Mouse (Mus musculus): ENCODE data around the gene Slc25a21. TPM values are rescaled to one million over a fixed set of nuclear protein-coding genes. Genes with fewer than 3 reads are reported as not detected.

The Slc25a21 gene
- total RNA-seq, 2 experiments from 2014 or later = 0.40 TPM; not detected in 1

GRCm38 (mm10) chr12:56905222-56905621 is 292.1 kb downstream of the Slc25a21 start:
- intact Hi-C loops (cut with DNase I; ENCODE audit: low total_unique reads) = no loop called here
- no peak for DNase-seq

DNA sequence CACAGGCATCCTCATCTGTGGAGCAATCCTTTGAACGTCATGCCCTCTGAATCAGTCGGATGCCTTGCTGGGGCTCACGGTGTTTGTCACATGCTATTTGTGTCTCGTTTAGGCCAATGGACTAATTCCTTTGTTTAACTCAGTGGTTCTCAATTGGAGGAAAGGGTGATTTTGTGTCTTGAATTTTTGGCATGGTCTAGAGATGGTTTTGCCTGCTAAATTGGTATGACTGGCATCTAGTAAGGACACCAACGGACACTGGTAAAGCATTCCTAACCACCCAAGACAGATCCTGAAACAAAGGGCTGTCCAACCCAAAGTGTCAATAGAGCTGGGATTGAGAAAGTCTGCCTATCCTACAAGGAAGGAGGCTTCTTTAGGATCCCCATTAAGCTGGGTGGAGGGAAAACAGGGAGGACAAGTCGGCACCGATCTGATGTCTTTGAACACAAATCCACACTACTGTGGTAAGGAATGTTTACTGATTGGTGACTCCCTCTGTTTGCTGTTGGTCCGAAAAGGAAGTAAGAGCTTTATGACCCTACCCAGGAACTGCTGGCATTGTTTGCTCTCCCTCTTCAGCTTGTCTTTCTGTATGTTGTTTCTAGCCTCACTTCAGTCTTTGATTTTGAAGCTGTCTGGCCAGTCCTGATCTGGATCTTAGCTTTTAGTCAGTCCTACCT is 294.4 kb downstream of the Slc25a21 start:
- intact Hi-C loops (cut with DNase I; ENCODE audit: low total_unique reads) = no loop called here
- no peak for DNase-seq

GRCm38 (mm10) chr12:56897976-56898375 is 299.3 kb downstream of the Slc25a21 start:
- intact Hi-C loops (cut with DNase I; ENCODE audit: low total_unique reads) = no loop called here
- DNase-seq = no peak

GRCm38 (mm10) chr12:56897221-56897937 is 299.9 kb downstream of the Slc25a21 start:
- intact Hi-C loops (cut with DNase I; ENCODE audit: low total_unique reads) = no loop called here
- DNase-seq = no peak

- intact Hi-C loops (cut with DNase I; ENCODE audit: low total_unique reads) = no loop called here
These were observed 302.3 kb downstream of the Slc25a21 start for GRCm38 (mm10) chr12:56894963-56895362.

DNA sequence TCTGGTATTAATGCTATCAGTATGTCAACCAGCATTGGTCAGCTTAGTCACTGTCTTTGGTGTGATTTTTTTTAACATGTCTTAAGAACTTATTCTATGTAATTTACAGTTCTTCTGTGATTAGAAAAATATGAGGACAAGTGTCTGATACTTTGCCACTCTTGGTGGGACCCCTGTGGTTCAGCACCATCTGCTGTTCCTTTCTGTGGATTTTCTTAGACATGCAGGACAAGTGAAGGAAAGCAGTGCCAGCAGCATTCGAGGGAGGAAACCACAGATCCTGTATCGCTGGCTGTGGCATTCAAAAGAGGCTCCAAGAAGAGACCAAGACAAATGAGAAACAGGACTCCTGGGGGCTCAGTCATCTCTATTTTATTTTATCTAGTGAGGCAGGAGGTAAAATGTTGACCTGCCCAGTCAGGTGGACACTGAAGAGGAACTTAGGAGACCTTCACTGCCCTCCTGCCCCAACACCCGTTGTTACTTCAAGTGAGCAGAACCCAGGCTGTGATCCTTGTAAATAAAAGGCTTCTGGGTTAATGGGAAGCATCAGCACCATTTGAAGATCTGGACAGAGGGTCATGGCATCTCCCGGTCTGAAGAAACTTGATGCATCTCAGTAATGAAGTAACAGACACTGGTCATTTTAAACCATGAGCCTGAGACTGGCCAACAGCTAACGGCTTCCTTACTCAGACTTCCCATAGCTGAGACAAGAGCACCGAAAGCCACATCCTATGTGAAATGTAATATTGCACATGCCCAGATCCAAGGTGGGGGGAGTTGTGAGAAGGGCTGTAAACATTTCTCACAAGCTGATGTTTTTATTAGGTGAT is 306.2 kb downstream of the Slc25a21 start:
- no peak for DNase-seq
- intact Hi-C loops (cut with DNase I; ENCODE audit: low total_unique reads) = no loop called here

More at GRCm38 (mm10) chr12:56894963-56895362, 302.3 kb downstream of the Slc25a21 start:
- DNase-seq = no peak

DNA sequence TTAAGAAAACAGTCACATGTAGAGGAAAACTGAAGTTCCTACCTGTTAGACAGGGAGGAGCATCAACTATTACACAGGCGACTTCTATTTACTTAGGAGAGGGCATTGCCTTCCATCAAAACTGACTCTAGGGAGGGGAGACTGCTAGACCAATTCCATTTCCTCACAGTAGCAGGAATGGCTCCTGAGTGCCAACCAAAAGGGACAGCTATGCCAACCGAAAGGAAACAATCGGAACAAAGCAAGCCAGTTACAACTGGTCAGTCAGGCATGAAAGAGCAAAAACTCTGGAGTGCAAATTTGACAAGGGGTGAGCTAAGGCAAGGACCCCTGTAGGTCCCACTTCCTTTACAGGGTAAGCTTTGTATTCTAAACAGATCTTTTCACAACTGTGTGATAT is 319.5 kb downstream of the Slc25a21 start:
- intact Hi-C loops (cut with DNase I; ENCODE audit: low total_unique reads) = no loop called here
- no peak for DNase-seq

DNA sequence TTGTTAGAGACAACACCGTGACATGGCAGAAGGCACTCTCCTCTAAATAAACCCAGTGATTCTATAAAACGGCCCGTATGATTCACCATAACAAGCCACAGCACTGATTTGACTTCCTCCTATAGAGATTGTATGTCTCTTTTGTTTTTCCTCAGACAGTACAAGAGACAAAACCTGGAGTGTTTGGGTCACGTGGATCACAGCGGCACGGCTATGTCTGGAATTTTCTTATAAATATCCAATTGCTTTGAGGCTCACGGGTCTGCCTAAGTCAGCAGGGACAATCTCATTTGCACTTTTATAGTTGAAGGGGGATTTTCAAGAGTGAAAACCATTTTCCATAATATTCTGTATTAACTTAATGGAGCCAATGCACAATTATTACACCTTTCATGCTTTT is 320.7 kb downstream of the Slc25a21 start:
- intact Hi-C loops (cut with DNase I; ENCODE audit: low total_unique reads) = no loop called here
- DNase-seq = no peak

DNA sequence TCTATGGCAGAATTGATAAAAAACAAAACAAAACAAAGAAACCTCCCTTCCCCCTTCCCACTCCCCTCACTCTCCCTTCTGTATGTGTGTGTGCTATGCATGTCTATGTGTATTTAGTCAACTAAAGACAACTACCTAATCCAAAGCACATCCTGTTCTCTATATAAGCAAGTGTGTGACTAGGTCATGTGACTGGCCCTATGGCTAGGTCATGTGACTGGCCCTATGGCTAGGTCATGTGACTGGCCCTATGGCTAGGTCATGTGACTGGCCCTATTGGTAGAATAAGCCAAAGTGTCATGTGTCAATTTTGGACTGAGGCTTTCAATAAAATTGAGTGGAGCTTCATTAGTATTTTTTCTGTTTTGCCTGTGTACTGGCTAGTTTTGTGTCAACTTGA is 324.1 kb downstream of the Slc25a21 start:
- intact Hi-C loops (cut with DNase I; ENCODE audit: low total_unique reads) = no loop called here
- no peak for DNase-seq

DNA sequence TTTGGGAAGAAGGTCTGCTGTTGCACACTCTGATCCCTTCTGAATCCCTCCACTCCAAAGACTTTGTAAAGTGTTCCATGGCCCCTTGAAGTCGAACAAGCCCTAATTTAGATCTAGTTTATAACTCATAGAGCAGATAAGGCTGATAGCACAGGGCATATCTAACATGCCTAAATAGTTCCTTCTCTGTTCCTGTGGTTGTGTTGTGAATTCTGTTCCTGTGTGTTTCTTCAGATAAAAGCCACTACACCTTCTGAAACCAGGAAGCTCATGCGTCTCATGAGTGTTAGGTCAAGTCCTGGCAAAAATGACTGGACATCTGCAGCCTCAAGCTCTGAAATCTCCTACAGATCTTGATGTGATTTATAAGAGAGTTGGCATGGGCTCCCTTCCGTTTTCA is 326.7 kb downstream of the Slc25a21 start:
- no peak for DNase-seq
- intact Hi-C loops (cut with DNase I; ENCODE audit: low total_unique reads) = no loop called here

DNA sequence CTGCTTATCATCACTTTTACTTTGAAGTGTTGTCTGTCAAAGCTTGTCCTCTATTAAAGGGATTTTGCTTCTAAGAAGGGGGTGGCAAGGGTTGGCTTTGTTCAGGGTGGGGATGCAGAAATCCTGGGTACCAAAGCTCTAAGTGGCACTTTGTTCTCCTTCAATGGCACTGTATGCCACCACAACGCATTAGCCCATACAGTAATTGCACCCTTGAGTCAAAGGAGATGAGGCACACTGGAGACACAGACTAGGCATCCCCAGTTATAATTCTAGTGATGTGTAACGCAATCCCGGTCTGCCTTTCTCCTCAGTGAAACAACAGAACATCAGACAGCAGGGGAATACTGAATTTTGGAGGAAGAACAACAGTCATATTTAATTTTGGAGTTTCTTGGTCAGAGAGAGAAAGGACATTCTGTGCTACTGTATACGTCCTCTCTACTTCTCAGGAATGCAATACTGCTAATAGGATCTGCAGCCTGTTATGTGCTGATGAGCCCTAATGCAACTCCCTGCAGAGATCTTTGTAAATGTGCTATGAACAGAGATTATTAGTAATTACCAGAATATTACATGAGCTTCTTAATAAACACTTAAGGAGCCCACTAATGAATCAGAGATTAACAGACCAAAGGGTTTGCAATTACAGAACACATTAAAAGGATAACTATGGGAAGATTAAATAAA is 333.3 kb downstream of the Slc25a21 start:
- intact Hi-C loops (cut with DNase I; ENCODE audit: low total_unique reads) = no loop called here
- no peak for DNase-seq

- intact Hi-C loops (cut with DNase I; ENCODE audit: low total_unique reads) = no loop called here
- no peak for DNase-seq
These were observed 344.6 kb downstream of the Slc25a21 start for GRCm38 (mm10) chr12:56852679-56853078.

DNA sequence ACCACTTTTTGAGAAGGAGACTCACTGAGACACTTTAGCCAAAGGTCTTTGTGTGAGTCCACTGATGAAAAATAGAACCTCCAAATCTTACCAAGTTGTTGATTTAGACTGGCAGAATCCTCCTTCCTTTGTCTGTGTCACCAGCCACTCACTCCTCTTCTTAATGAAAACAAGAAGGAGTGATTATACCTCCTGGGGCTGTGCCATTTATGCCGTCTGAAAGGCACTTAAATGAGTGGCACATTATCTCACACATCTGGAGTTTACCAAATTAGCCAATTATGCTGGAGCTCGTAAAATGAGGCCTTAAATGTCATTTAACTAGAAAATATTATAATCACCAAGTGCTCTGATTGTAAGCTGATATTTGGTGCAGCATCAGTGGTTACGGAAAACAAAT is 345.8 kb downstream of the Slc25a21 start:
- intact Hi-C loops (cut with DNase I; ENCODE audit: low total_unique reads) = no loop called here
- no peak for DNase-seq

DNA sequence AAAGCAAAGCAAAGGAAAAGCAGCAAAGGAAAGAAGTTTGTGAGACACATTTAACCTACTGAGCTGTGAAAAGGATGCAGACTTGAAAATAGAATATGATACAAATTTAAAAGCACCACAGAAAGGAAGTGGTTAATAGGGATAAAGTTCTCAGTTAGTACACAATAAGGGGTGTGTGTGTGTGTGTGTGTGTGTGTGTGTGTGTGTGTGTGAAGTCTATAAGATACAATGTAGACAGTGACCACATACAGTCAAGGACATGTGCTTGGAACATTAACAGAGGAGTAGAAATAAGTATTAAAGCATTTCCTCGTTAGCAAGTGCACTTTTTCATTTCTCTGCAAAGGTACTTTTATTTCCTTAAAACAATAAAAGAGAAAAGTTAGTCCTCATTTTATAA is 367.3 kb downstream of the Slc25a21 start:
- intact Hi-C loops (cut with DNase I; ENCODE audit: low total_unique reads) = no loop called here
- DNase-seq = no peak

GRCm38 (mm10) chr12:56829455-56829883 is 367.8 kb downstream of the Slc25a21 start:
- intact Hi-C loops (cut with DNase I; ENCODE audit: low total_unique reads) = no loop called here
- DNase-seq = no peak

DNA sequence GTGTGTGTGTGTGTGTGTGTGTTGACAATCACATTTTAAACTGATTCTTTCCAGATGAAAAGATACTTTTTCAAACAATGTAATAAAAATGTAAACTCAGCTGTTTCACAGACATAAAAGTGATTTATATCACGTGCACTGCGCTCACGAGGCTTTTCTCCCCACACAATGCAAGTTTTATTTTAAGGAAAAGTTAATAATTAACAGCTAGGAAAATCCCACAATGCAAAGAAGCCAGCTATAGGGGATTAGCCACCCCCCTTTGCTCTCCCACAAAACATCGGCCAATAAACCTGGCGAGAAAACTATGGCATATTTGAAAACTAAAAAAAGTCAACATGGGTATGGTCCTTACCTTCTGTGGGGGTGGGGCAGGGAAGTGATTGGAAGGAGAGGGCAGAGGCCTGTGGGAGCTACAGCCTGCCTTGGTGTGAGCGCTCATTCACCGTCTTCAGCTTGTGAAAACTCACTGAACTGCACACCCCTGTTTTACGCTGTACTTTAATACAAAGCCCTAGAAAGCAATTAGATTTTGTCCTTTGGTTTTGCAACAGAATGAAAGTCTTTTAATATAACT is 369.4 kb downstream of the Slc25a21 start:
- intact Hi-C loops (cut with DNase I; ENCODE audit: low total_unique reads) = no loop called here
- no peak for DNase-seq

DNA sequence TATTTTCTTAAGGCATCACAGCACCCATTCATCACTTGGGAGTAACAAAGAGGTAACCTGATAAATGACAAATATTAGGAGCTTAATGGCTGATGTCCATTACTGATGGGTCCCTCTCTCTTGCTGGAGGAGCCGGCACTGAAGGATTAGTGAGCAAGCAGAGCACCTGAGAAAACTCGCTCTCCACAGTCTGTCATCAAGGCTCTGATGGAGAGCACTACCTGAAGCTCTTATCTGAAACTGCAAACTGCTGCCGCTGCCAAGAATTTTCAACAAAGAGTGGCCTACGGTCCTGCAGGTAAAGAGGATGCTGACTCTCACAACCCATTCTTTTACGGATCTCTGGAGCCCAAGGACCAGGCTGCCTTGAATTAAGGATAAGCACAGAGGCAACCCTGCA is 372.6 kb downstream of the Slc25a21 start:
- intact Hi-C loops (cut with DNase I; ENCODE audit: low total_unique reads) = no loop called here
- DNase-seq = no peak

DNA sequence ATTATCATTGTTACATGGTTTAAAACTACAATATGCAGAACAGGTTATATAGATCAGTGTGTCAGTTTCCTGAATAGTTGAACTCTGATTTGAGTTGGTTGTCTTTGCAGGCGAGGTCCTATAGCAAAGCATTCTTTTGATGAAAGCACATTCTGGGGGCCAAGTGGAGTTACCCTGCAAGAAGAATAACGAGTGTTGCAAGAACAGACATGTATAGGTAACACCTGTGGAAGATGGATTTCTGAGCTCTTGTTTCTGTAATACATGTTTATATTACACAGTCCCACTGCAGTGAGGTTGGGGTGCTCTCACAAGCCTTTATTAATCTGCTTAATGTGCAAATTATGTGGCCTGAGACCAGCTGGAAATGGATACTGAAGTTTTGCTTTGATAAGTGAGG is 375.1 kb downstream of the Slc25a21 start:
- intact Hi-C loops (cut with DNase I; ENCODE audit: low total_unique reads) = no loop called here
- no peak for DNase-seq

DNA sequence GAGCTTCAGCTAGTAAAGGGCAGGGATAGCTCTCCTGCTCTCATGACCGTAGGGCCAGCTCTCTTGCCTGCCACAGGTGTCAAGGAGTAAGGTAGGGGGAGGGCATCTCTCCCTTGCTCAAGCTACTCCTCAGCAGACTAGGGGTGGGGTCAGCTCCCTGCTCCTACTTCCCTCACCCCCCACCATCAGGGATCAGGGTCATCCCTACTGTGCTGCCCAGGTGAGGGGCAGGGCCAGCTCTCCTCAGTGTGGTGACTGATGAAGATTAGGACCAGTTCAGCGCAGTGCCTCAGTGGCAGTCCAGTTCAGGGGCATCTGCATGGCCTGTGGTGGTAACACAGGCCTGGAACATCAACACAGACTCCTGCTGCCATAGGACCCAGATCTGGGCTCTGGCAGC is 376.7 kb downstream of the Slc25a21 start:
- intact Hi-C loops (cut with DNase I; ENCODE audit: low total_unique reads) = no loop called here
- DNase-seq = no peak

- intact Hi-C loops (cut with DNase I; ENCODE audit: low total_unique reads) = no loop called here
- DNase-seq = no peak
These were observed 389.8 kb downstream of the Slc25a21 start for GRCm38 (mm10) chr12:56807483-56807882.
